Mouse (Mus musculus) limb, embryonic 15.5 days (tissue): Measurements from ENCODE around the gene Bcar3. TPM values are rescaled to one million over a fixed set of nuclear protein-coding genes. Genes with fewer than 3 reads are reported as not detected.

Experiments used
- ATAC-seq: fragments of 200-750 bp; cut with Nextera tagmentation; 2 replicates; pipeline ENCODE4 v1.8.0; 2017; ENCODE audit warnings: low read depth, moderate TSS enrichment; ENCODE audit not compliant: insufficient number of reproducible peaks, low FRiP score, low TSS enrichment
- H3K27ac ChIP-seq: fragments of 300-500 bp; sonication (generic); 2 replicates; pipeline ENCODE4 v1.5.1; 2015; ENCODE audit warnings: moderate library complexity, mild to moderate bottlenecking, inconsistent platforms
- H3K27me3 ChIP-seq: fragments of 300-500 bp; sonication (generic); 2 replicates; pipeline ENCODE4 v1.6.1; 2015; ENCODE audit warnings: inconsistent platforms
- H3K36me3 ChIP-seq: fragments of 300-500 bp; sonication (generic); 2 replicates; pipeline ENCODE4 v1.6.1; 2015; ENCODE audit warnings: inconsistent platforms
- H3K4me1 ChIP-seq: fragments of 300-500 bp; sonication (generic); 2 replicates; pipeline ENCODE4 v1.6.1; 2015; ENCODE audit warnings: inconsistent platforms
- H3K4me2 ChIP-seq: fragments of 300-500 bp; sonication (generic); 2 replicates; pipeline ENCODE4 v1.6.1; 2015; ENCODE audit warnings: mild to moderate bottlenecking, inconsistent platforms
- H3K4me3 ChIP-seq: fragments of 300-500 bp; sonication (generic); 2 replicates; pipeline ENCODE4 v1.5.1; 2015; ENCODE audit warnings: mild to moderate bottlenecking, inconsistent platforms
- H3K9ac ChIP-seq: fragments of 300-500 bp; sonication (generic); 2 replicates; pipeline ENCODE4 v1.6.1; 2015; ENCODE audit warnings: inconsistent platforms
- H3K9me3 ChIP-seq: fragments of 300-500 bp; sonication (generic); 2 replicates; pipeline ENCODE4 v1.6.1; 2016; ENCODE audit warnings: inconsistent platforms
- WGBS: fragments of 180-500 bp; shearing (Covaris S2); methylation state at CpG from one replicate; pipeline ENCODE4 v1.1.7; 2015; 5-methylcytosine and 5-hydroxymethylcytosine counted together
- polyA plus RNA-seq: library from polyadenylated mRNA; unstranded; fragments of >200 nt; fragmentation: Nextera tagmentation; extraction: Ambion mirVana; gene quantifications from 2 replicates; pipeline ENCODE4 v1.2.1, GENCODE M21; 2015

The Bcar3 gene
- polyA plus RNA-seq, 1 experiment from 2014 or later: 7.8 TPM

DNA sequence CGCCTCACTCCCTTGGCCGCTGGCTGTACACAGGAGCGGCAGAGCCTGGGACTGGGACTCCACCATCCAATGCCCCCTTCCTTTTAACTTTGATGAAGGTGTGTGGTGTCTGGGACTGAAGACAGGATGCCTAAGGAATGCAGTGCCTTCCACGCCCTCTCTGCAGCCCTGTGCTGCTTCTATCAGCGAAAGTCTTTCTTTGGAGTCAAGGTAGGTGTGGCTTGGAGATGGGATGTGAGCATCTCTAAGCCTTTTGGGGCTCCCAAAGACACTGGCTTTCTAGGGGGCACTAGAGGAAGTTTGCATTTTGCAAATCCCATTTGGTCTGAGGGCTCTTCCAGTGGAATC is 189.8 kb downstream of the Bcar3 start:
- Histone ChIP-seq H3K4me2 (no peak overlapping the region), H3K4me1 (peaks cover 25% of the 10 kb centered on the region), H3K9me3 (no peaks in the 10 kb centered on the region), H3K27ac (no peak overlapping the region), H3K27me3 (no peaks in the 10 kb centered on the region), H3K4me3 (no peak overlapping the region), H3K36me3 (no peaks in the 10 kb centered on the region), H3K9ac (no peak overlapping the region)
- WGBS: 39% methylated on average over 5 of the region's 5 CpGs
- no peak for ATAC-seq

DNA sequence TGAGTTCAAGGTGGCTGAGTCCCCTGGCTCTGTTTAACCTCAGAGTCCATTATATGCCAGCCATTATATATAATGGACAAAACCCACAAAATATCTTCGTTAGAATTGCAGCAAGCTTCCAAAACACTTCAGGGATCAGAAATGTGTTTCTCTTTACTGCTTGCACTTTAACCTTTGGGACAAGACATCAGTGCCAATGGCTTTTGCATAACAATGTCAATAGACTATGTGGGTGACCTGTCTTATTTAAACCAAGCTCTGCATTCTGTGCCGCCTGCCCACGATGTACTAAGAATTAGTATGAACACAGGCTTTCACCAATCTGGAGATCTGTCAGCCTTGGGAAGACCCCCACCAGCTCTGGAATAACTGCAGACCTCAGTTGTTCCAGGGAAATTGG is 190.4 kb downstream of the Bcar3 start:
- Histone ChIP-seq H3K27me3 (no peaks in the 10 kb centered on the region), H3K27ac (no peak overlapping the region), H3K4me3 (no peak overlapping the region), H3K9ac (no peak overlapping the region), H3K4me1 (peaks cover 25% of the 10 kb centered on the region), H3K4me2 (no peak overlapping the region), H3K36me3 (no peaks in the 10 kb centered on the region), H3K9me3 (no peaks in the 10 kb centered on the region)
- ATAC-seq: no peak
- 72% methylated on average over 3 of the region's 3 CpGs for WGBS

DNA sequence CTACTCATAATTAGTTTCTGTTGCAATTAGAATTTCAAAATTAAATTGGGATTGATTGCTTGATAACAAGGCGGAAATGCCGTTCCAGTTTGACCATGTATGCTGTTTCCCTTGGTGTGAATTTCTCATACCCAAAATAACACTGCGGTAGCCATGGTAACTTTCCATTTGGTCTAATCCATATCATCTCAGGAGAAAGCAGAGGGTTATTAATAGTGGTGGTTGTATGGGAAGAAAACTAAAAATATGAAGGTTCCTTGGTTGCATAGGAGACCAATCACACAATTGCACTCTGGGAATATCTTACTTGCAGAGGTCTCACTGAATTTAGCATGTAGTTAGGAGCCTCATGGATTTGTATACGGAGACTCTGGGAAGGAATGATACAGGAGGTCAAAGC is 191.8 kb downstream of the Bcar3 start:
- no peak for ATAC-seq

DNA sequence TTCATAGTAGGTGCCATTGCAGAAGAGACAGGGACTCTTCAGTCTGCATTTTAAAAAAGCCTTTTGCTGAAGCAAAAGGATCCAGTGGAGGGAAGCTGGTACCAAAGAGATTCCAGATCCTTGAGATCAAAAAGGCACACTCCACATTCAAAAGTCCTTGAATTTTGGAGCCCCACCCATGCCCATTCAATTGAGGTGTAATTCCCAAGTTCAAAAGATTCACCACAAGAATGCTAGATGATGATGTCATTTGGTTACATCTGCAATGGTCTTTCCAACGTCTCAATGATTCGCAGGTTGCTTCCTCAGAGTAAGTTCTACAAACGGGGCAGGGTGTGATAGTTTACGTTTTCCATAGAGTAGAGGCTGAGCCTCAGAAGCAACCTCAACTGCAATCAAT is 192.3 kb downstream of the Bcar3 start:
- Histone ChIP-seq H3K9me3 (no peaks in the 10 kb centered on the region), H3K9ac (no peak overlapping the region), H3K4me2 (no peak overlapping the region), H3K36me3 (no peaks in the 10 kb centered on the region), H3K27me3 (no peaks in the 10 kb centered on the region), H3K4me1 (peaks cover 17% of the 10 kb centered on the region), H3K4me3 (no peak overlapping the region), H3K27ac (no peak overlapping the region)
- ATAC-seq: no peak
- WGBS: 61% methylated on average over 4 of the region's 4 CpGs

More for the DNA sequence above, 191.8 kb downstream of the Bcar3 start:
- Histone ChIP-seq H3K9ac (no peak overlapping the region), H3K4me1 (peaks cover 20% of the 10 kb centered on the region), H3K4me3 (no peak overlapping the region), H3K4me2 (no peak overlapping the region), H3K27me3 (no peaks in the 10 kb centered on the region), H3K9me3 (no peaks in the 10 kb centered on the region), H3K36me3 (no peaks in the 10 kb centered on the region), H3K27ac (no peak overlapping the region)
- 87% methylated on average over 4 of the region's 4 CpGs for WGBS

DNA sequence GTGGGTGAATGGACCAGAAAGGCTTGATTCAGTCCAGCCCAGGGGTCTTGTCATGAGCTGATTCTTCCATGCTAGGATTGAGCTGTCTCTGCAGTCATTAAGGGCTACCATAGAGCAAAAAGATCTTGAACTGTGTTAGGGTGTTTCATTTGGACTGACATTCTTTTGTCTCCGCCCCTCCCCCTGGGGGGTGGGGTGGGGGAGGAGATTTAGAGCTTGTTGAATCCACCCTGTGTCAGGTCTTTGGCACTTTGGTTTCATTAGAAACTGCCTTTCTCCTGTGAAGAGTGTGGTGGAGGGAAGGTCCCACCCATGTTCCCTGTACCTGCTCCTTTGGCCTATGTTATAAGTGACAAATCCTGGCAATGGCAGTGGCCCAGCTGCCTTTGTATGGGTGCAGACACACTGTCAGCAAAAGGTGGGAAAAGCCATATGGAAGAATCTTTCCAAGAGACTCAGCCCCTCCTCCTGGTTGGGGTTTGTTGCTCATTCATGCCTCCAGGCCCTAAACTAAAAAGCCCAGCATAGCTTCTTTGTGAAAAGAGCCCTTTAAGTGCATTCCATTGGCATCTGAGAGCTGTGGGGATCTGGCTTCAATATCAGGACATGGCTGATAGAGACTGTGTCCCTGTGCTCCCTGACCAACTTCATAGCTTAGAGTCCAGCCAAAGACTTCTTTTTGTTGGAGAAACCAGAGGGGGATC is 194.3 kb downstream of the Bcar3 start:
- H3K9ac ChIP-seq: no peak overlapping the region
- 60% methylated on average over 1 of the region's 1 CpGs for WGBS
- no peak for ATAC-seq

DNA sequence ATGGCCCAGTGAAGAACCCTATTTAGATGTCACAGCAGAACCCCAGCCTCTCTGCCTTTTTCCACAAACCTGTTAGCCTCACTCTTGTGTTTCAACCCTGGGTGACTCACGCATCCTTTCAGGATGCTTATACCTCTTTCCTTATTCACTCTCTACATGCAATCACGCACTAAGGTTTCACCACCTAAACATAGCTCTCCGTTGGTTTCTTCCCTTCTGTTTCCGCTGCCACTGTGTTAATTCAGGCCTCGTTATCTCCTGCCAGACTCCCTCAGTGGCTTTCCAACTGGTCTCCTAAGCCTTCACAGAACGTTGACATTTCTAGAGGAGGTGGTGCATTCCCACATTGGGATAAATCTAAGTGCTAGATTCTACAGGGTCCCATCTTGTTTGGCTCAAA is 196.6 kb downstream of the Bcar3 start:
- H3K27ac ChIP-seq: no peak overlapping the region
- H3K9ac ChIP-seq: no peak overlapping the region
- peaks cover 32% of the 10 kb centered on the region; the same call in 1 of the 2 replicates for H3K4me1 ChIP-seq
- no peaks in the 10 kb centered on the region; the same call in 1 of the 2 replicates for H3K27me3 ChIP-seq
- no peaks in the 10 kb centered on the region for H3K9me3 ChIP-seq
- 68% methylated on average over 6 of the region's 6 CpGs for WGBS
- H3K36me3 ChIP-seq: no peaks in the 10 kb centered on the region
- no peak for ATAC-seq
- H3K4me3 ChIP-seq: no peak overlapping the region
- no peak overlapping the region for H3K4me2 ChIP-seq

More for the DNA sequence above, 194.3 kb downstream of the Bcar3 start:
- no peak overlapping the region for H3K27ac ChIP-seq
- no peaks in the 10 kb centered on the region for H3K9me3 ChIP-seq
- H3K36me3 ChIP-seq: no peaks in the 10 kb centered on the region
- H3K27me3 ChIP-seq: no peaks in the 10 kb centered on the region; the same call in 1 of the 2 replicates
- peaks cover 18% of the 10 kb centered on the region for H3K4me1 ChIP-seq
- H3K4me2 ChIP-seq: no peak overlapping the region
- no peak overlapping the region for H3K4me3 ChIP-seq

DNA sequence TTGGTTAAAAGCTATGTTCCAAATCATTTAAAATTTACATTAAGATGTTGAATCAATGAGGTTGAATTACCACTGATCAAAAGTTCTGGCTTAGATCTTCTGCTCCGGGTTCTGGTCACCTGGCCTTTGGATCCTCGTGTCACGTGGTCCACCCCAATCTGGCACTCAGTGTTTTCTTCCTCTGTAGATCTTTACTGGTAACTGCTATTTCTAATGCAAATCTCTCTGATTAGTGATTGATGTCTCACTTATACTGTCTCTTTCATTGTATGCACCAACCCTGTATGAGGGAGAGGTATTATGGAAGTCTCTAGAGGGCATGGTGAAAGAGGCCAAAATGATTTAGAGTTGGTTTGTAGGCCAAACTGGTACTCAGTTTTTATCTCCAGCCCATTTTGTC is 198.1 kb downstream of the Bcar3 start:
- H3K4me1 ChIP-seq: peaks cover 35% of the 10 kb centered on the region; the same call in 1 of the 2 replicates
- H3K9me3 ChIP-seq: no peaks in the 10 kb centered on the region
- no peak overlapping the region for H3K4me3 ChIP-seq
- no peaks in the 10 kb centered on the region; the same call in 1 of the 2 replicates for H3K27me3 ChIP-seq
- WGBS: 87% methylated on average over 3 of the region's 3 CpGs
- H3K9ac ChIP-seq: no peak overlapping the region
- no peaks in the 10 kb centered on the region for H3K36me3 ChIP-seq
- H3K4me2 ChIP-seq: no peak overlapping the region
- no peak for ATAC-seq
- no peak overlapping the region for H3K27ac ChIP-seq

DNA sequence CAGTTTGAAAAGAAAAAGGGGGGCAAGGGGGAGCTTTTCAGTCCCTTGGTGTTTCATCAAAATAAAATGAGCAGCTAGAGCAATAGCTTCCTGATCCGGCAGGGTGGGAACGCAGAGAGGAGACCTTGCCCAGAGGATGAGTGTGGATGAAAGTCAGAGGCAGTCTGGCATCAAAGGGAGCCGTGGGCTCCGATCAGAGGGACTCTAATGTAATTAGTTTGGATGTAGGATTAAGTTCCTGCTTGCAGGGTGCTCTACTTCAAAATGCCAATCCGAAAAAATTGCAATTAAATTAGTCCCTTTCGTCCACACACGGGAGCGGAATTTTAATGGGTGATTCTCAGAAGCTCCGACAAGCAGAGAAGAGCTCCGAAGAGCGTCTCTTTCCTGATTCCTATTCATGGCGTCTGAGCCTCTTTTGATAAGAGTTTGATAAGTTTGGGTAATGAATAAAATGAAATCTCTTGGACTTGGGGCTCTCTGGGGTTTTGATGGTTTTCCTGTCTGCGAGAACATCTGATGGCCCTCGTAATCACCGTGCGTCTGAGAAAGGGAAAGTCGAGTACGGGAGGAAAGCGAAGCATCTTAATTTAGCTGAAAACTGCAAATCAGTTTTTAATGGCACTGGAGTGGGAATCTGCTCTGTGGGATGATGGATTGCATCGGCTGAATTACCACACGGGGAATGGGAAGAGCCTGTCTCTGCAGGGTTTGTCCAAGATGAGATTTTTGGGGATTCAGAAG is 199.1 kb downstream of the Bcar3 start:
- Histone ChIP-seq H3K4me1 (peaks cover 34% of the 10 kb centered on the region; the same call in 1 of the 2 replicates), H3K4me2 (peak overlapping the region; percentile 10), H3K9ac (no peak overlapping the region), H3K4me3 (no peak overlapping the region), H3K9me3 (no peaks in the 10 kb centered on the region), H3K27me3 (no peaks in the 10 kb centered on the region; the same call in 1 of the 2 replicates), H3K36me3 (no peaks in the 10 kb centered on the region), H3K27ac (no peak overlapping the region)
- 45% methylated on average over 21 of the region's 21 CpGs for WGBS
- no peak for ATAC-seq

DNA sequence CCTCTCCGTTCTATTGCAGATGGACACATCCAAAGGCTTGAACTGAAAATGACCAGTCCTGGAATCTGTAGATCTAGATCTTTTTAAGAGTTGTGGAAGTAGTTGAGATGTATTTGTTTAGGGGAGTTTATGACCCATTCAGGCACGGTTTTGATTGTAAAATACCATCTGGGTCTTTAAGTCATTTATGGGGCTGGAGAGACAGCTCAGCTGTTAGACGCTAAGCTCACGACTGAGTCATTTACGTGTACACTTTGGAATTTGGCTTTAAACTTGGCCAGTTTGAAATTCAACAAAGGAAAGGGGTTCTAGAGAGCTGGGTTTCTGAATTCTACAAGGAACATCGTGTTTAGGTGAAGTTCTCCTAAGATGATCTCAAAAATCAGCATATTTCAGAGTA is 200.8 kb downstream of the Bcar3 start:
- no peak for ATAC-seq
- 34% methylated on average over 6 of the region's 6 CpGs for WGBS
- Histone ChIP-seq H3K36me3 (no peaks in the 10 kb centered on the region), H3K9ac (no peak overlapping the region), H3K4me3 (no peak overlapping the region), H3K27me3 (no peaks in the 10 kb centered on the region; the same call in 1 of the 2 replicates), H3K4me1 (peaks cover 45% of the 10 kb centered on the region; the same call in 1 of the 2 replicates), H3K4me2 (no peak overlapping the region), H3K9me3 (no peaks in the 10 kb centered on the region), H3K27ac (no peak overlapping the region)

DNA sequence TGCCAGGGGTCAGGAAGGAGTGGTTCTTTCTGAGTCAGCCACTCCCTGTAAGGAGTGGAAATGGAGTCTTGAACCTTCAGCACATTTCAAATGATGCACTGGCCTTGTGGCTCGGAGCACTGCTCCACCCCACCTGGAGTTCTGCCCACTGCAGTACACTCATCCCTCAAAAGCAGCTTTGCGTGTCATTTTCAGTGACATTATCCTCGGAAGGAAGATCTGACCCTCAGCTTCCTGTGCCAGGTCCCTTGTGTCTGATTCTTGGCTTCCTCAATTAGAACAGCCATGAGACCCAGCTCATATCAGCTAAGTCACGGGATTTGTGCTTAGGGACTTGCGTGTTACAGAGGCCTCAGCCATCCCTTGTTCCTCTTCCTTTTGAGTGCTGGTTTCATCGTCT is 203.9 kb downstream of the Bcar3 start:
- ATAC-seq: no peak
- Histone ChIP-seq H3K4me3 (no peak overlapping the region), H3K36me3 (no peaks in the 10 kb centered on the region)

DNA sequence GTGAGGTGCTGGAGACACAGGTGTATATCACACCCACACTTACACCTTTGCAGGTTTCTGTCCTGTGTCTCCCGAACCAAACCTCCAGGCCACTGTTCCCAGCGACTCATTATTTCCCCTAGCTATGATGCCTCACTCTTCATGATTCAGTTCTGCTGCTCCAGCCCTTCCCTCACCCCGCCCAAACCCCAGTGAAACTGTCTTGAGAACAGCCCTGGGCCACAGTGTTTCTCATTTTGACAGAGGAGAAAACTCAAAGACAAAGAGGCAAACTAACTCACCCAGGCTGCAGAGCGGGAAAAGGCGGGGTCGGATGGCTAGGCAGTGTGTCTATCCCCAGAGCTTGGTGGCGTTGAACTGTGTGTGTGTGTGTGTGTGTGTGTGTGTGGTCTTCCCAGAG is 204.6 kb downstream of the Bcar3 start:
- Histone ChIP-seq H3K4me2 (no peak overlapping the region), H3K27me3 (no peaks in the 10 kb centered on the region), H3K36me3 (no peaks in the 10 kb centered on the region), H3K4me3 (no peak overlapping the region), H3K9me3 (no peaks in the 10 kb centered on the region), H3K27ac (no peak overlapping the region), H3K9ac (no peak overlapping the region), H3K4me1 (peaks cover 37% of the 10 kb centered on the region; the same call in 1 of the 2 replicates)
- ATAC-seq: 0 out of 2 replicates have a peak, but pooled peaks have one; percentile 21
- WGBS: 79% methylated on average over 7 of the region's 7 CpGs

More for the DNA sequence above, 203.9 kb downstream of the Bcar3 start:
- Histone ChIP-seq H3K27ac (no peak overlapping the region), H3K4me2 (no peak overlapping the region), H3K4me1 (peaks cover 43% of the 10 kb centered on the region; the same call in 1 of the 2 replicates), H3K9me3 (no peaks in the 10 kb centered on the region), H3K9ac (no peak overlapping the region), H3K27me3 (no peaks in the 10 kb centered on the region)
- WGBS: 90% methylated on average over 6 of the region's 6 CpGs

DNA sequence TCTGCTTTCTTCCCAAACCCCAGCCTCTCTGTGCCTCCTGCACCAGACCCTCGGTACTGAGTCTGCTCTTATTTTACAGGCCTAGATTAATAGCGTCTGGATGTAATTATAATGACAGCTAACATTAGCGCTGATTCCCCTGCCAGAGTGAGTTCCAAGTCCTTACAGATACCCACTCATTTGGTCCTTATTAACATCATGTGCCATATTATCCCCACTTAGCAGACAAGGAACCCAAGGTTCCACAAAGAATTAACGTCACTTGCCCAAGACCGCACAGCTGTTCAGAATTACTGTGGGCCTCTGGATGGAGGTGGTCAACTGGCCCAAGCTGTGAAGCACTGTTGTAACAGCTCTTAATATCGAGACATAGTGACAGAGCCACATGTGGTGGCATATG is 205.7 kb downstream of the Bcar3 start:
- Histone ChIP-seq H3K4me2 (no peak overlapping the region), H3K4me3 (no peak overlapping the region), H3K9ac (no peak overlapping the region), H3K4me1 (peaks cover 29% of the 10 kb centered on the region), H3K27me3 (no peaks in the 10 kb centered on the region), H3K27ac (no peak overlapping the region), H3K36me3 (no peaks in the 10 kb centered on the region), H3K9me3 (no peaks in the 10 kb centered on the region)
- no peak for ATAC-seq
- 30% methylated on average over 6 of the region's 6 CpGs for WGBS
